Mouse (Mus musculus) stomach, embryonic 14.5 days (tissue): ENCODE measurements at regions not wholly inside any gene's neighbourhood (a gene's known extent, or its start where the extent isn't known, plus 50 kb on each side); places are given as distances from the start of the nearest gene placed in this dataset.

Experiments used
- ATAC-seq: fragments of 200-750 bp; cut with Nextera tagmentation; 2 replicates; pipeline ENCODE4 v1.8.0; 2017; ENCODE audit warnings: low read depth, moderate TSS enrichment; ENCODE audit not compliant: insufficient number of reproducible peaks, insufficient read depth, low FRiP score
- H3K27ac ChIP-seq: fragments of 300-500 bp; sonication (generic); 2 replicates; pipeline ENCODE4 v1.5.1; 2014; ENCODE audit warnings: mild to moderate bottlenecking, low read length, moderate library complexity, mixed read lengths
- H3K27me3 ChIP-seq: fragments of 300-500 bp; sonication (generic); 2 replicates; pipeline ENCODE4 v1.6.1; 2014; ENCODE audit warnings: low read length, control low read depth, mixed read lengths; ENCODE audit not compliant: control insufficient read depth, insufficient read depth
- H3K36me3 ChIP-seq: fragments of 300-500 bp; sonication (generic); 2 replicates; pipeline ENCODE4 v1.6.1; 2014; ENCODE audit warnings: mild to moderate bottlenecking, control low read depth, low read length, moderate library complexity, mixed read lengths; ENCODE audit not compliant: control insufficient read depth, insufficient read depth
- H3K4me1 ChIP-seq: fragments of 300-500 bp; sonication (generic); 2 replicates; pipeline ENCODE4 v1.6.1; 2014; ENCODE audit warnings: low read length, control low read depth, mixed read lengths; ENCODE audit not compliant: control insufficient read depth, insufficient read depth
- H3K4me2 ChIP-seq: fragments of 300-500 bp; sonication (generic); replicated peaks from 2 replicates; pipeline ENCODE4 v1.6.1; 2014; ENCODE audit warnings: low read depth, low read length, control low read depth
- H3K4me3 ChIP-seq: fragments of 300-500 bp; sonication (generic); 2 replicates; pipeline ENCODE4 v1.5.1; 2014; ENCODE audit warnings: low read depth, low read length, control low read depth
- H3K9ac ChIP-seq: fragments of 300-500 bp; sonication (generic); replicated peaks from 2 replicates; pipeline ENCODE4 v1.6.1; 2014; ENCODE audit warnings: low read depth, mild to moderate bottlenecking, control low read depth, low read length, moderate library complexity, mixed read lengths
- H3K9me3 ChIP-seq: fragments of 300-500 bp; sonication (generic); 2 replicates; pipeline ENCODE4 v1.6.1; 2016; ENCODE audit warnings: low read depth, low read length, control low read depth; ENCODE audit not compliant: control insufficient read depth
- WGBS: fragments of 180-500 bp; shearing (Covaris S2); extraction: QIAGEN DNeasy Blood & Tissue Kit; methylation state at CpG from one replicate; pipeline ENCODE4 v1.1.7; 2014; 5-methylcytosine and 5-hydroxymethylcytosine counted together

GRCm38 (mm10) chr4:106103750-106104635 is 212.0 kb upstream of the Usp24 start:
- no peak for ATAC-seq
- no peaks in the 10 kb centered on the region for H3K27me3 ChIP-seq
- H3K9me3 ChIP-seq: no peaks in the 10 kb centered on the region
- no peak overlapping the region for H3K9ac ChIP-seq
- H3K4me3 ChIP-seq: no peak overlapping the region
- H3K36me3 ChIP-seq: no peaks in the 10 kb centered on the region
- H3K4me1 ChIP-seq: peaks cover 11% of the 10 kb centered on the region; the same call in 1 of the 2 replicates
- no peak overlapping the region for H3K27ac ChIP-seq
- no peak overlapping the region for H3K4me2 ChIP-seq
- WGBS: 72% methylated on average over 11 of the region's 11 CpGs

DNA sequence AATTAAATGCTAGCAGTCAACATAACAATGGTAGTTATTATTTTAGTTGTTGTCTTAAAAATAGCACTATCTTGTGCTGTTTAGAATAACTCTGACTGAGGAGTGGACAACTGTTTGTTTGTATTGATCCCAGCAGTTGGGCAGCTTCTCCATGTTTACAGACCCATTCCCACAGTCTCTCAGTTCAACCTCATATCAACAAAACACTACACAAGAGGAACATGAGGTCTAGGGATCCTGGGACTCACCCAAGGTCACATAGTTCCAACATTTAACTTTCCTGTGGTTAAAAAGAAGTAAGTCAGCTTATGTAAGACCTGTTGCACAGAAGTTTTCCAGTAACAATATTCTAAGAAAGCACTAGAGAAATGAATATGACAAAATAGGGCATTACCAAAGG is 203.0 kb upstream of the Usp24 start:
- H3K27me3 ChIP-seq: no peaks in the 10 kb centered on the region
- ATAC-seq: no peak

DNA sequence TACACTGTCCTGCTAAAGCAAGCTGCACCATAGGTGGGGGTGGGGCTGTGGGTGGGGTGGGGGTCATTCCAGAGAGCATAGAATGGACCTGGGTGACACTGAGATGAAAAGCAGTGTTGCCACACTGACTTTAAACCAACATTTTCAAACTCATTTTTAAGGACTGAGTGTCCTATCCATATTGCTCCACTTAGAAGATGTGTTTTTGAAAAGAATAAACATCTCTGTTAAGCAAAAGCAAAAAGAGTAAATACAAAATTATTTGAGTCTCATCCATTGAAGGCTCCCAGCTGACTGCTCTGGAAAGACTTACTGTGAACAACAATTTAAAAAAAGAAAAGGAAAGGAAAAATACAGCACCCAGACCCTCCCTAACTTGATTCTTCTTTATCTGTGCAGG is 202.3 kb upstream of the Usp24 start:
- no peaks in the 10 kb centered on the region for H3K4me1 ChIP-seq
- no peak overlapping the region for H3K27ac ChIP-seq
- H3K9ac ChIP-seq: no peak overlapping the region
- H3K27me3 ChIP-seq: no peaks in the 10 kb centered on the region
- ATAC-seq: no peak
- no peaks in the 10 kb centered on the region for H3K36me3 ChIP-seq
- no peaks in the 10 kb centered on the region for H3K9me3 ChIP-seq
- H3K4me3 ChIP-seq: no peak overlapping the region
- H3K4me2 ChIP-seq: no peak overlapping the region

More for the DNA sequence above, 203.0 kb upstream of the Usp24 start:
- Histone ChIP-seq H3K4me2 (no peak overlapping the region), H3K9ac (no peak overlapping the region), H3K36me3 (no peaks in the 10 kb centered on the region), H3K4me1 (no peaks in the 10 kb centered on the region), H3K9me3 (no peaks in the 10 kb centered on the region), H3K27ac (no peak overlapping the region), H3K4me3 (no peak overlapping the region)

- no peak for ATAC-seq
- Histone ChIP-seq H3K36me3 (no peaks in the 10 kb centered on the region), H3K4me2 (no peak overlapping the region), H3K9me3 (no peaks in the 10 kb centered on the region), H3K9ac (no peak overlapping the region), H3K27ac (no peak overlapping the region), H3K27me3 (no peaks in the 10 kb centered on the region), H3K4me1 (no peaks in the 10 kb centered on the region), H3K4me3 (no peak overlapping the region)
- 69% methylated on average over 7 of the region's 7 CpGs for WGBS
Measured at GRCm38 (mm10) chr4:106116611-106117010, 199.4 kb upstream of the Usp24 start.

- ATAC-seq: no peak
- Histone ChIP-seq H3K4me1 (0 out of 2 replicates have a peak, but pooled peaks cover 3% of the 10 kb centered on the region), H3K9ac (no peak overlapping the region), H3K4me2 (no peak overlapping the region), H3K4me3 (no peak overlapping the region), H3K9me3 (no peaks in the 10 kb centered on the region), H3K36me3 (no peaks in the 10 kb centered on the region), H3K27me3 (no peaks in the 10 kb centered on the region), H3K27ac (no peak overlapping the region)
- WGBS: 91% methylated on average over 1 of the region's 1 CpGs
Measured at GRCm38 (mm10) chr4:106121306-106121705, 194.7 kb upstream of the Usp24 start.

- Histone ChIP-seq H3K9me3 (no peaks in the 10 kb centered on the region), H3K27me3 (no peaks in the 10 kb centered on the region), H3K4me3 (no peak overlapping the region), H3K4me2 (no peak overlapping the region), H3K27ac (no peak overlapping the region), H3K36me3 (no peaks in the 10 kb centered on the region), H3K9ac (no peak overlapping the region), H3K4me1 (0 out of 2 replicates have a peak, but pooled peaks cover 3% of the 10 kb centered on the region)
- 78% methylated on average over 8 of the region's 8 CpGs for WGBS
- ATAC-seq: no peak
Measured at GRCm38 (mm10) chr4:106123038-106123654, 192.9 kb upstream of the Usp24 start.

- ATAC-seq: no peak
- H3K27me3 ChIP-seq: no peaks in the 10 kb centered on the region
- no peaks in the 10 kb centered on the region for H3K36me3 ChIP-seq
- 58% methylated on average over 5 of the region's 5 CpGs for WGBS
- H3K27ac ChIP-seq: no peak overlapping the region
- H3K9ac ChIP-seq: no peak overlapping the region
- H3K4me1 ChIP-seq: 0 out of 2 replicates have a peak, but pooled peaks cover 3% of the 10 kb centered on the region
- H3K9me3 ChIP-seq: no peaks in the 10 kb centered on the region
- no peak overlapping the region for H3K4me2 ChIP-seq
- H3K4me3 ChIP-seq: no peak overlapping the region
Measured at GRCm38 (mm10) chr4:106127199-106127598, 188.8 kb upstream of the Usp24 start.

- Histone ChIP-seq H3K9ac (no peak overlapping the region), H3K4me3 (no peak overlapping the region), H3K4me1 (0 out of 2 replicates have a peak, but pooled peaks cover 3% of the 10 kb centered on the region), H3K36me3 (no peaks in the 10 kb centered on the region), H3K27ac (peak overlapping the region; percentile 52; the same call in 1 of the 2 replicates), H3K4me2 (no peak overlapping the region), H3K27me3 (no peaks in the 10 kb centered on the region), H3K9me3 (no peaks in the 10 kb centered on the region)
- 62% methylated on average over 7 of the region's 7 CpGs for WGBS
- no peak for ATAC-seq
Measured at GRCm38 (mm10) chr4:106127641-106128040, 188.4 kb upstream of the Usp24 start.
